Mouse (Mus musculus): ENCODE measurements around the gene Cnn2. TPM values are rescaled to one million over a fixed set of nuclear protein-coding genes. Genes with fewer than 3 reads are reported as not detected.

The Cnn2 gene
- polyA plus RNA-seq, 1 experiment from 2014 or later: 42.8 TPM

DNA sequence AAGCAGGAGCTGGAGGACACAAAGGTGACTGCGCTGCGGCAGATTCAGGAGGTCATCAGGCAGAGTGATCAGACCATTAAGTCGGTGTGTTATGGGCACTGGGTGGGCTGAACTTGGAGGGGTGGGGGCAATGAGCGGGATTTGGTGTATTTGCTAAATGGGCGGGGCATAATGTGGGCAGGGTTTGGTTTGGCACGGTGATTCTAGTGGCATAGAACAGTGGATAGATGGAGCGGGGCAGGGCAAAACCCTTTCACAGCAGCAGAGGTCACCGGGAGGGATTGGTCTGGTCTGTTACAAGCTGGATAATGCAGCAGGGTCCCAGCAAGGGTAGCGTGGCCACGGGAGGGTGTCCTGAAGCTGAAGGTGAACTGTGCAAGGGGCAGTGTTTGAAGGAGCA, 37.1 kb downstream of the Cnn2 start:
- Histone ChIP-seq H3K27ac (ENCODE audit: low read depth) (no peak overlapping the region), H3K4me1 (ENCODE audit: insufficient read depth) (peaks cover 17% of the 10 kb centered on the region), H3K9me3 (ENCODE audit: low read length) (no peaks in the 10 kb centered on the region), H3K27me3 (ENCODE audit: insufficient read depth, low read length) (peaks cover under 1% of the 10 kb centered on the region; the same call in 1 of the 2 replicates), H3K4me3 (ENCODE audit: low read depth, low read length) (no peak overlapping the region), H3K4me2 (ENCODE audit: low read depth, low read length) (no peak overlapping the region), H3K9ac (replicated peaks) (no peak overlapping the region), H3K36me3 (replicated peaks; ENCODE audit: insufficient read depth, low read length) (peaks cover 57% of the 10 kb centered on the region)
- 75% methylated on average over 10 of the region's 10 CpGs for WGBS (ENCODE audit: insufficient replicate concordance)
- DNase-seq: no peak
- TF ChIP-seq EP300 (IDR thresholded peaks at IDR 0.05; ENCODE audit: low read depth) (no peak), CTCF (IDR thresholded peaks at IDR 0.05; ENCODE audit: low read depth) (no peak)
- ATAC-seq: no peak

GRCm38 (mm10) chr10:80025889-80026288, 37.5 kb downstream of the Cnn2 start:
- Histone ChIP-seq H3K27ac (ENCODE audit: low read depth) (no peak overlapping the region), H3K4me2 (ENCODE audit: low read depth, low read length) (no peak overlapping the region), H3K36me3 (replicated peaks; ENCODE audit: insufficient read depth, low read length) (peaks cover 57% of the 10 kb centered on the region), H3K4me1 (ENCODE audit: insufficient read depth) (peaks cover 17% of the 10 kb centered on the region), H3K27me3 (ENCODE audit: insufficient read depth, low read length) (no peaks in the 10 kb centered on the region), H3K4me3 (ENCODE audit: low read depth, low read length) (no peak overlapping the region), H3K9me3 (ENCODE audit: low read length) (no peaks in the 10 kb centered on the region), H3K9ac (replicated peaks) (no peak overlapping the region)
- no peak for TF ChIP-seq CTCF (IDR thresholded peaks at IDR 0.05; ENCODE audit: low read depth)
- no peak for TF ChIP-seq EP300 (IDR thresholded peaks at IDR 0.05; ENCODE audit: low read depth)
- ATAC-seq (0 out of 2 replicates have a peak, but pooled peaks have one; percentile 17), DNase-seq (peak; percentile 67)
- WGBS (ENCODE audit: insufficient replicate concordance): 63% methylated on average over 12 of the region's 12 CpGs

DNA sequence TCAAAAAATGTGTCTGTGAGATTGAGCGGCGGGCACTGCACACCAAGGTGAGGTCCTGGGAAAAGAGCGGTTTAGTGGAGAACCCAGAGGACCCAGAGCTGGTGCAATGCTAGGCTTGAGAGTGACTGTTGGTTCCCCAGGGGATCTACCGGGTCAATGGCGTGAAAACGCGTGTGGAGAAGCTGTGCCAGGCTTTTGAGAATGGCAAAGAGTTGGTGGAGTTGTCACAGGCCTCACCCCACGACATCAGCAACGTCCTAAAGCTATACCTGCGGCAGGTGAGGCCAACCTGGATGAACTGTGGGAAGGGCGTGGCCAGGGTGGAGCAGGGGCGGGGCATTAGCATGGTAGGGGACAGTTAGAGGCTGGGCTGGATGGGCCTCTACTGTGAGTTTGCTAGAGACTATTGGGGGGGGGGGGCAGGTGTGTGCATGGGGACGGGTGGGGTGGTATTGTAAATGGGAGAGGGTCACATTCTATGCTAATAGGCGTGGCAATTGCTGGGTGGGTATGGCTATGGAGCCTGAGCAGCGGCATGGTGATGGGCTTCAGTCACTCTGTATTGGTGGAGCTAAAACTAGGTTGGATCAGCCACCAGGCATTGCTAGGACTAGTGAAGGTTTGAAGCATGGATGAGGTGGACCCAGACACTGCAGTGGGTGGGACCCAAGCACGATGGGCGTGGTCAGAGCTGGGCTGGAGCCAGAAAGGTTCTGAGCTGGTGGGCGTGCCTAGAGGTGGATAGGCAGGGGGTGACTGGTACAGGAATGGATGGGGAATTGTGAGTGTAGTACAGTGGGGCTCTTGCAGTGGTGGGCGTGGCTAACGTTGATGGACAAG, 39.5 kb downstream of the Cnn2 start:
- Histone ChIP-seq H3K4me1 (ENCODE audit: insufficient read depth) (peaks cover 27% of the 10 kb centered on the region), H3K4me2 (ENCODE audit: low read depth, low read length) (no peak overlapping the region), H3K27ac (ENCODE audit: low read depth) (no peak overlapping the region), H3K36me3 (replicated peaks; ENCODE audit: insufficient read depth, low read length) (peaks cover 53% of the 10 kb centered on the region), H3K9ac (replicated peaks) (no peak overlapping the region), H3K4me3 (ENCODE audit: low read depth, low read length) (no peak overlapping the region), H3K9me3 (ENCODE audit: low read length) (no peaks in the 10 kb centered on the region), H3K27me3 (ENCODE audit: insufficient read depth, low read length) (no peaks in the 10 kb centered on the region)
- WGBS (ENCODE audit: insufficient replicate concordance): 70% methylated on average over 20 of the region's 20 CpGs
- TF ChIP-seq EP300 (IDR thresholded peaks at IDR 0.05; ENCODE audit: low read depth) (no peak), CTCF (IDR thresholded peaks at IDR 0.05; ENCODE audit: low read depth) (no peak)
- no peak for ATAC-seq
- DNase-seq: peak; percentile 55

- Histone ChIP-seq H3K27me3 (ENCODE audit: insufficient read depth, low read length) (no peaks in the 10 kb centered on the region), H3K9me3 (ENCODE audit: low read length) (no peaks in the 10 kb centered on the region), H3K4me1 (ENCODE audit: insufficient read depth) (peaks cover 32% of the 10 kb centered on the region), H3K36me3 (replicated peaks; ENCODE audit: insufficient read depth, low read length) (peaks cover 53% of the 10 kb centered on the region), H3K4me2 (ENCODE audit: low read depth, low read length) (no peak overlapping the region), H3K27ac (ENCODE audit: low read depth) (no peak overlapping the region), H3K9ac (replicated peaks) (no peak overlapping the region), H3K4me3 (ENCODE audit: low read depth, low read length) (no peak overlapping the region)
- 91% methylated on average over 13 of the region's 13 CpGs for WGBS (ENCODE audit: insufficient replicate concordance)
- DNase-seq (no peak), ATAC-seq (no peak)
- no peak for TF ChIP-seq EP300 (IDR thresholded peaks at IDR 0.05; ENCODE audit: low read depth)
- no peak for TF ChIP-seq CTCF (IDR thresholded peaks at IDR 0.05; ENCODE audit: low read depth)
These were observed 40.1 kb downstream of the Cnn2 start for GRCm38 (mm10) chr10:80028521-80028846.

GRCm38 (mm10) chr10:80030191-80030590, 41.8 kb downstream of the Cnn2 start:
- no peak for TF ChIP-seq CTCF (IDR thresholded peaks at IDR 0.05; ENCODE audit: low read depth)
- no peak for TF ChIP-seq EP300 (IDR thresholded peaks at IDR 0.05; ENCODE audit: low read depth)
- 78% methylated on average over 9 of the region's 9 CpGs for WGBS (ENCODE audit: insufficient replicate concordance)
- H3K9ac ChIP-seq (replicated peaks): no peak overlapping the region

GRCm38 (mm10) chr10:80030736-80031135, 42.4 kb downstream of the Cnn2 start:
- H3K4me3 ChIP-seq (ENCODE audit: low read depth, low read length): no peak overlapping the region
- TF ChIP-seq CTCF (IDR thresholded peaks at IDR 0.05; ENCODE audit: low read depth): no peak
- H3K4me1 ChIP-seq (ENCODE audit: insufficient read depth): peaks cover 26% of the 10 kb centered on the region
- H3K4me2 ChIP-seq (ENCODE audit: low read depth, low read length): no peak overlapping the region
- H3K27me3 ChIP-seq (ENCODE audit: insufficient read depth, low read length): no peaks in the 10 kb centered on the region
- 88% methylated on average over 17 of the region's 17 CpGs for WGBS (ENCODE audit: insufficient replicate concordance)
- H3K9ac ChIP-seq (replicated peaks): no peak overlapping the region
- DNase-seq: no peak
- no peaks in the 10 kb centered on the region for H3K9me3 ChIP-seq (ENCODE audit: low read length)
- H3K27ac ChIP-seq (ENCODE audit: low read depth): no peak overlapping the region
- no peak for ATAC-seq
- peaks cover 57% of the 10 kb centered on the region for H3K36me3 ChIP-seq (replicated peaks; ENCODE audit: insufficient read depth, low read length)

More at GRCm38 (mm10) chr10:80030191-80030590, 41.8 kb downstream of the Cnn2 start:
- Histone ChIP-seq H3K4me1 (ENCODE audit: insufficient read depth) (peaks cover 26% of the 10 kb centered on the region), H3K4me3 (ENCODE audit: low read depth, low read length) (no peak overlapping the region), H3K4me2 (ENCODE audit: low read depth, low read length) (no peak overlapping the region), H3K36me3 (replicated peaks; ENCODE audit: insufficient read depth, low read length) (peaks cover 54% of the 10 kb centered on the region), H3K27me3 (ENCODE audit: insufficient read depth, low read length) (no peaks in the 10 kb centered on the region), H3K9me3 (ENCODE audit: low read length) (no peaks in the 10 kb centered on the region), H3K27ac (ENCODE audit: low read depth) (no peak overlapping the region)
- ATAC-seq (no peak), DNase-seq (no peak)

Measured in liver, postnatal 0 days (tissue).